Mouse (Mus musculus): ENCODE results near the gene Thrsp.

GRCm38 (mm10) chr7:97398943-97399342 lies 18.6 kb downstream of the Thrsp start:
- TF ChIP-seq MAFK (IDR thresholded peaks at IDR 0.05; ENCODE audit: insufficient read depth, low read depth, low read length) (no peak), CHD2 (IDR thresholded peaks at IDR 0.05; ENCODE audit: low read depth, low read length) (no peak), HCFC1 (IDR thresholded peaks at IDR 0.05; ENCODE audit: borderline replicate concordance, insufficient read depth, low read length) (no peak), ZC3H11A (IDR thresholded peaks at IDR 0.05; ENCODE audit: borderline replicate concordance, low read depth, low read length) (no peak), ZNF384 (IDR thresholded peaks at IDR 0.05; ENCODE audit: low read depth, low read length) (no peak)
